Mouse (Mus musculus) mature B cell (primary cell): ENCODE data around the gene Alk.

Source experiments
- in situ Hi-C: fragments of 300-500 bp; cut with MboI; formaldehyde crosslinking; loops from 2 replicates; pipeline ENCODE4 v1.14.3; 2019

Alk gene

GRCm38 (mm10) chr17:71976661-71977060 lies 627.8 kb downstream of the Alk start:
- in situ Hi-C loops: no loop called here

GRCm38 (mm10) chr17:71973704-71974103 lies 630.7 kb downstream of the Alk start:
- in situ Hi-C loops: no loop called here

- in situ Hi-C loops: no loop called here
Observed at GRCm38 (mm10) chr17:71967356-71967755, 637.1 kb downstream of the Alk start.

- in situ Hi-C loops: no loop called here
Observed at GRCm38 (mm10) chr17:71965733-71966606, 638.5 kb downstream of the Alk start.

DNA sequence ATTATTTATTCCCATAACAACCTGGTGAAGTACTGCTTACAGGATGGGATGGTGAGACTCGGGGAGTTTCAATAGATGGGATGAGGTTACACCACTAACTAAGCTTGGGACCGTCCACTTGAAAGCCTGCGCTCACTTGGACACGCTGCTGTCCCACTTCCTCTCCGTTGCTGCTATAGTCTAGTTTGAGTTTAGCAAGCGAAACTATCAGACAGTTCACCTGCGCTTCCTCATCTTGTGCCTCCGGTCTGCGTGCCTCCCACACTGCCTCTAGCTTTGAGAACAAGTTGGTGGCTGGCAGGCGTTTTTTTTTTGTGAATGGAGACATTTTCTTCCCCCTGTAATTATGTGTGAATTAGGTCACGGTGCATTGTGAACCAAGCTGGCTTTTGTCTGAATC lies 639.8 kb downstream of the Alk start:
- in situ Hi-C loops: no loop called here

DNA sequence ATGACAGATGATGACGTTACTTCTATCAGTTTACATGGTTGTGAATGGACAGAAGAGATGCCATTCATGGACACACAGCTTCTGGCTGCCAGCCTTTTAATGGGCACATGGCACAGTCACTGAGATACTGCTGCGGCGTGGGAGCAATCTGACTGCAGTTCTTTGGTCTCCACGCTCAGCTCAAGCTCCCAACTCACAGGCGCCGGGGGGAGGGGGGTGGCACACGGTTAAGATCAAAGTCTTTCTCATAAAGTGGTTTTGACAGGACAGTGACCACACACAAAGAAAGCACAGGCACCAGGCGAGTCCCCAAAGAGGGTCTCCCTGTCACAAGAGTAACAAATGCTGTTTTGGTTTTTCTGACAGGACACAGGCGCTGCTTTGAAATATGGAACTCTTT lies 641.7 kb downstream of the Alk start:
- in situ Hi-C loops: no loop called here

GRCm38 (mm10) chr17:71955011-71955410 lies 649.4 kb downstream of the Alk start:
- in situ Hi-C loops: no loop called here

- in situ Hi-C loops: no loop called here
Observed at GRCm38 (mm10) chr17:71954217-71954844, 650.1 kb downstream of the Alk start.

GRCm38 (mm10) chr17:71950968-71951367 lies 653.5 kb downstream of the Alk start:
- in situ Hi-C loops: no loop called here

GRCm38 (mm10) chr17:71948687-71949086 lies 655.7 kb downstream of the Alk start:
- in situ Hi-C loops: no loop called here

DNA sequence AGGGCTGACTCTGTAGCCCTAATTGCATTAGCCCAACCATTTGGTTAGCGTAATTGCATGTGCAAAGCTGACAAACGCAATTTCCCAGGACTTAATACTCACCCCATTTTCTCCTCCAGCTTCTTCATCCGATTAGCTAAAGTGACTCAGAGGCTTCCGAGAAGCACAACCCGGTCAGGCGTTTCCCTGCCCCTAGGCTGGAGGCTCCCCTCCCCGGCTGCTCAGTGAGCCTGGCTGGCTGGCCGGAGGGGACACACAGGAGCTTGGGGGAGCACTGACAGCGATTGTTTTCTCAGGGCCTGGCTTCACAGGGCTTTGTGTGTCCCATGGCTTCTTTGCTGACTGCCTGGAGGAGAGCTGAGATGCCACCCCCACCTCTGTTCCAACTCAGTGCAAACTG lies 657.0 kb downstream of the Alk start:
- in situ Hi-C loops: no loop called here

DNA sequence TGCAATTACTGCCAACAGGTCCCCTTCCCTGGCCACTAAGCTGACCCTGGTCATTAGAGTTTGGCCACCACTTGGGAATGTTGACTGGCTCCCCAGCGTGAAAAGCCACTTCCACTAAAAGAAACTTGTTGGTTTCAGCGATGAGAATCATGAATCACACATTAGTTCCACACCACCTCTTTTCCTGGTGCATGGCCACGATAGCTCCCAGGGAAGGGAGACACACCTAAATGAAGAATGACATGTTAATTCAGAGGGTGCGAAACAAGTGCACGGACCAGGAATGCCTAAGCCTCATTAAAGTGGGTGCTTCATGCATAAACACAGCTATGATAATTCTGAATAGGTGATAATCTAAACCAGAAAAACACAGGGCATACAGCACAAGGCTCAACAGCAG lies 660.4 kb downstream of the Alk start:
- in situ Hi-C loops: no loop called here

DNA sequence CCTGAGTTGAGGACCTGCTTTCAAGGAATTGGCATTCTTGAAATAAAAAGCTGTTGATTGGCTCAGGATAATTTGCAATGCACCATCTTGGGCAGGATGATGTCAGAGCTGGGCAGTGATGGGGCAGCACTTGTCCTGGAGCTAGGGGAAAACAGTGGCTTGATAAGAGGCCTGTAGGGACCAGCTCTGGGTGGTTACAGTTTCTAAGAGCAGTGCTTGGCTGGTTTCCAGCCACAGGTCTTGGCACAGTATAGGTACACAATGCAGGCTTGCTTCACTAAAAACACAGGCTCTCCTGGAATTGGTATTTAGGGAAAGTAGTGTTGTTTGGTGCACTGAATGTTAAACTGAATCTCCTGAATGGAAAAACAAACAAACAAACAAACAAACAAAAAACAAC lies 662.4 kb downstream of the Alk start:
- in situ Hi-C loops: no loop called here

DNA sequence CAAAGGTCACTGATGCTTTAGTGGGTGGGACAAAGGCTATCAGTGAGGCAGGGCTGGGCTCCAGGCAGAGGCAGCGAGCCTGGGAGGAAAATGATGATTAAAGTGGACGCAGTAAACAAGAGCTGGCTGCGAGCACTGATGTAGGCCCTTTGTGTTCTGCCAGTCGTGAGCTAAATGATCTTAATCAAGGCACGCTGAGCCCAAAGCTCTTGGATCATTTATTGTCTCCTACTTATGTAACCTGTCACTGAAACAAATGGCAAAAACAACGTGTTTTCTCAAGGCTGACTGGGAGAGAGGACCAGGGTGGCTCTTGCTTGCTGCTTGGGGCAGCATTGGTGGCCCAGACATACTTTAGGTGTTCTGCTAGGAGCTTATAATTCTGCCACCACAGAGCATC lies 663.0 kb downstream of the Alk start:
- in situ Hi-C loops: no loop called here

DNA sequence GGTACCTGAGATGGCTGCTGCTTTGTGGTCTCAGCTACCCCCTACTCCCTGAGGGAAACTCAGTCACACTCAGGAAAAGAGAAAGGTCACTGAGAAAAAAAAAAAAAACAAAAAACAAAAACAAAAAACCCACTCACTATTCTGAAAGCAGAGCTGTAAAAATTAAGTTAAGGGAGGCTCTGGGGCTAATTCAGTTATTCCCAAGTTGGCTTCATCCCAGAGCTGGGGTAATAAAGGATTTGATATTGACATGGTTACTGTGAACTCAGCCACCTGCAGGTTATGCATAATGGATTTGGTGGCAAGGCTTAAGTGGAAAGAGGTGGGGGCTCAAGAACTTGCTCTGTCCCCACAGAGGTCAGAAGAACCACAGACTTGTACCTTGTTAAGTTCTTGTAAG lies 667.7 kb downstream of the Alk start:
- in situ Hi-C loops: no loop called here

- in situ Hi-C loops: no loop called here
Observed at GRCm38 (mm10) chr17:71935837-71936236, 668.6 kb downstream of the Alk start.

DNA sequence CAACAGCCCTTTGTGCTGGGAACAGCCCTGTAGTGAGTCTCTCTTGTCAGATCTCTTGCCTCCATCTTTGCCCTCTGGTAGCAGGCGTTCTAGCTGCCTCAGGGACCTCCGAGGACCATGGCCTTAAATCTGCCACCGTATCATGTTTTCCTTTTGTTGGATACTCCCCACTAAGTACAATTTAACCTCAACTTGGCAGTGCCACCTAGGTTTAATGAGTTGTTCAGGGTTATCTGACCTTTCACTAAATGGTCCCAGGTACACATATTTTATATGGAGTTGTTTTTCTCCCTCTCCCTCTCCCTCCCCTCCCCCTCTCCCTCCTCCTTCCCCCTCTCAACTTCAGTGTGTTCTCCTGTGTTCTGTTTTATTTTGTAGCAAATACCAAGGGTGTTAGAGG lies 669.1 kb downstream of the Alk start:
- in situ Hi-C loops: no loop called here

- in situ Hi-C loops: no loop called here
Observed at GRCm38 (mm10) chr17:71914941-71915340, 689.5 kb downstream of the Alk start.

DNA sequence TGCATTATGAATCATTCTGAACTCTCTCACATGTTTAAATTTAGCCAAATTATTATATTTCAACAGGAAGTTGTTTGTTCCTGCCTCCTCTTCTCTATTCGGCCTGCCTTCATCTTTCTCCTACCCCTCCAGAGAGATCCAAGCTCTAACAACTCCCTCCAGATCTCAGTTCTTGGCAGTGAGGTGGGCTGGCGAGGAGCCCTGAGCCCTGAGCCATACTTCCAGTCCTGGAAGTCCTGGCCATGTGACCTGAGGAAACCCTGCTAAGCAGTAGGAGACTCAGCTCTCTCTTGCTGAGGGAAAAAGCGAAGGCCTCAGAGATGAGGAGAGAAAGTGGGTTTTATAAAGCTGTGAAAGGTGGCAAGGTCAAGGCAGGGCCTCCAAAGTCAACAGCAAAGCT lies 689.9 kb downstream of the Alk start:
- in situ Hi-C loops: no loop called here

DNA sequence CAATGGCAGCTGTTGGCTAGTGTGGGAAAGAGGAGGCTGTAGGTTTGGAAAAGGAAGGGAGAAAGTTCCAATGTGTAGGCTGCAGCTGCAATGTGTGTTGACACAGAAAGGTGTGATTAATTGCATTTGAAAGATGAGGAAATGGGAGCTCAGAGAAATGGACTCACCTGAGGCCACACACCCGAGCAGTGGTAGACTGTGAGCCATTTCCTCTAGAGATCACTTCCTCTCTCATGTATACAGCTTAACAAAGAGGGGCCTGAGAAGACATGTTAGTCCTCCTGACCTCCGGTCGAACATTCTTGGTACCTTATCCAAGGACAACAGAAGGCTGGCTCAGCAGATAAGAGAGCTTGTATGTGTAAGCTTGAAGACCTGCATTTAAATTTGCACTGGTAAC lies 691.2 kb downstream of the Alk start:
- in situ Hi-C loops: no loop called here

GRCm38 (mm10) chr17:71909107-71909506 lies 695.3 kb downstream of the Alk start:
- in situ Hi-C loops: no loop called here

GRCm38 (mm10) chr17:71881369-71881768 lies 723.1 kb downstream of the Alk start:
- in situ Hi-C loops: no loop called here

- in situ Hi-C loops: loop anchor here (10.0 kb wide), 1 partner anchor 311 kb away; no protein-coding TSS in a partner anchor
Observed at GRCm38 (mm10) chr17:71875492-71875891, 728.9 kb downstream of the Alk start.
